Mouse (Mus musculus) midbrain, embryonic 11.5 days (tissue): Measurements from ENCODE around the gene 1110017D15Rik. TPM values are rescaled to one million over a fixed set of nuclear protein-coding genes. Genes with fewer than 3 reads are reported as not detected.

Experiments
- ATAC-seq: fragments of 200-750 bp; cut with Nextera tagmentation; 2 replicates; pipeline ENCODE4 v1.8.0; 2017; ENCODE audit warnings: moderate TSS enrichment, moderate library complexity; ENCODE audit not compliant: low FRiP score
- DNase-seq: peaks from one replicate; pipeline ENCODE4 v3.0.0; 2015; ENCODE audit warnings: low spot score; ENCODE audit errors: missing footprints
- H3K27ac ChIP-seq: fragments of 300-500 bp; sonication (generic); 2 replicates; pipeline ENCODE4 v1.5.1; 2014; ENCODE audit warnings: low read depth, low read length
- H3K27me3 ChIP-seq: fragments of 300-500 bp; sonication (generic); 2 replicates; pipeline ENCODE4 v1.6.1; 2014; ENCODE audit warnings: mild to moderate bottlenecking, low read length, moderate library complexity, mixed read lengths; ENCODE audit not compliant: control insufficient read depth, insufficient read depth
- H3K36me3 ChIP-seq: fragments of 300-500 bp; sonication (generic); 2 replicates; pipeline ENCODE4 v1.6.1; 2014; ENCODE audit warnings: mild to moderate bottlenecking, low read length, moderate library complexity, mixed read lengths; ENCODE audit not compliant: control insufficient read depth, insufficient read depth
- H3K4me1 ChIP-seq: fragments of 300-500 bp; sonication (generic); 2 replicates; pipeline ENCODE4 v1.6.1; 2014; ENCODE audit warnings: low read length; ENCODE audit not compliant: control insufficient read depth, insufficient read depth
- H3K4me2 ChIP-seq: fragments of 300-500 bp; sonication (generic); 2 replicates; pipeline ENCODE4 v1.6.1; 2014; ENCODE audit warnings: mild to moderate bottlenecking, moderate library complexity
- H3K4me3 ChIP-seq: fragments of 300-500 bp; sonication (generic); 2 replicates; pipeline ENCODE4 v1.5.1; 2014; ENCODE audit warnings: low read depth, low read length
- H3K9ac ChIP-seq: fragments of 300-500 bp; sonication (generic); 2 replicates; pipeline ENCODE4 v1.6.1; 2014; ENCODE audit warnings: low read length
- H3K9me3 ChIP-seq: fragments of 300-500 bp; sonication (generic); 2 replicates; pipeline ENCODE4 v1.6.1; 2016; ENCODE audit warnings: low read length; ENCODE audit not compliant: control insufficient read depth
- WGBS: fragments of 180-500 bp; shearing (Covaris S2); extraction: QIAGEN DNeasy Blood & Tissue Kit; methylation state at CpG from one replicate; pipeline ENCODE4 v1.1.7; 2014; 5-methylcytosine and 5-hydroxymethylcytosine counted together
- polyA plus RNA-seq: library from polyadenylated mRNA; unstranded; fragments of >200 nt; fragmentation: Nextera tagmentation; extraction: Ambion mirVana; gene quantifications from 2 replicates; pipeline ENCODE4 v1.2.1, GENCODE M21; 2014

Gene 1110017D15Rik
- polyA plus RNA-seq, 1 experiment from 2014 or later: 3.6 TPM

- H3K36me3 ChIP-seq: no peaks in the 10 kb centered on the region; the same call in 1 of the 2 replicates
- H3K27me3 ChIP-seq: no peaks in the 10 kb centered on the region
- no peaks in the 10 kb centered on the region for H3K9me3 ChIP-seq
- H3K9ac ChIP-seq: no peak overlapping the region
- DNase-seq: no peak
- 88% methylated on average over 8 of the region's 8 CpGs for WGBS
- ATAC-seq: no peak
- no peak overlapping the region for H3K27ac ChIP-seq
- H3K4me3 ChIP-seq: no peak overlapping the region
- no peaks in the 10 kb centered on the region for H3K4me1 ChIP-seq
- H3K4me2 ChIP-seq: no peak overlapping the region
Observed at GRCm38 (mm10) chr4:41480254-41480653, 36.9 kb downstream of the 1110017D15Rik start.

- WGBS: 77% methylated on average over 1 of the region's 1 CpGs
- Histone ChIP-seq H3K36me3 (no peaks in the 10 kb centered on the region; the same call in 1 of the 2 replicates), H3K4me3 (no peak overlapping the region), H3K27me3 (no peaks in the 10 kb centered on the region), H3K9me3 (no peaks in the 10 kb centered on the region), H3K4me2 (no peak overlapping the region), H3K27ac (no peak overlapping the region), H3K4me1 (no peaks in the 10 kb centered on the region), H3K9ac (no peak overlapping the region)
- no peak for ATAC-seq
- DNase-seq: no peak
Observed at GRCm38 (mm10) chr4:41479456-41479804, 37.7 kb downstream of the 1110017D15Rik start.

GRCm38 (mm10) chr4:41478751-41479455 is 38.2 kb downstream of the 1110017D15Rik start:
- peak; percentile 84 for DNase-seq
- Histone ChIP-seq H3K4me2 (no peak overlapping the region), H3K9ac (no peak overlapping the region), H3K4me3 (no peak overlapping the region), H3K36me3 (no peaks in the 10 kb centered on the region; the same call in 1 of the 2 replicates), H3K27me3 (no peaks in the 10 kb centered on the region), H3K4me1 (no peaks in the 10 kb centered on the region), H3K27ac (no peak overlapping the region), H3K9me3 (no peaks in the 10 kb centered on the region)
- 73% methylated on average over 4 of the region's 4 CpGs for WGBS
- no peak for ATAC-seq

- no peaks in the 10 kb centered on the region; the same call in 1 of the 2 replicates for H3K36me3 ChIP-seq
- no peaks in the 10 kb centered on the region for H3K9me3 ChIP-seq
- no peak overlapping the region for H3K4me3 ChIP-seq
- 91% methylated on average over 9 of the region's 9 CpGs for WGBS
- no peak overlapping the region for H3K4me2 ChIP-seq
- DNase-seq (no peak), ATAC-seq (no peak)
- H3K4me1 ChIP-seq: no peaks in the 10 kb centered on the region
- no peak overlapping the region for H3K27ac ChIP-seq
- no peak overlapping the region for H3K9ac ChIP-seq
- no peaks in the 10 kb centered on the region for H3K27me3 ChIP-seq
Observed at GRCm38 (mm10) chr4:41477648-41478160, 39.4 kb downstream of the 1110017D15Rik start.

- H3K9me3 ChIP-seq: no peaks in the 10 kb centered on the region
- DNase-seq: peak; percentile 71
- no peak overlapping the region for H3K4me3 ChIP-seq
- peaks cover 14% of the 10 kb centered on the region for H3K4me1 ChIP-seq
- WGBS: 82% methylated on average over 1 of the region's 1 CpGs
- no peak for ATAC-seq
- peak overlapping the region; percentile 55; the same call in 1 of the 2 replicates for H3K27ac ChIP-seq
- H3K27me3 ChIP-seq: no peaks in the 10 kb centered on the region
- no peak overlapping the region for H3K9ac ChIP-seq
- H3K36me3 ChIP-seq: no peaks in the 10 kb centered on the region
- H3K4me2 ChIP-seq: no peak overlapping the region
Observed at GRCm38 (mm10) chr4:41471384-41471689, 45.8 kb downstream of the 1110017D15Rik start.

- H3K4me1 ChIP-seq: peaks cover 14% of the 10 kb centered on the region
- no peak overlapping the region for H3K4me3 ChIP-seq
- no peak overlapping the region for H3K9ac ChIP-seq
- H3K27ac ChIP-seq: peak overlapping the region; percentile 55
- H3K9me3 ChIP-seq: no peaks in the 10 kb centered on the region
- DNase-seq (peak; percentile 88), ATAC-seq (peak; percentile 74)
- no peaks in the 10 kb centered on the region for H3K36me3 ChIP-seq
- WGBS: 26% methylated on average over 5 of the region's 5 CpGs
- H3K27me3 ChIP-seq: no peaks in the 10 kb centered on the region
- H3K4me2 ChIP-seq: no peak overlapping the region
Observed at GRCm38 (mm10) chr4:41470684-41471383, 46.3 kb downstream of the 1110017D15Rik start.

- WGBS: 63% methylated on average over 7 of the region's 7 CpGs
- ATAC-seq (no peak), DNase-seq (no peak)
- peak overlapping the region; percentile 37 for H3K27ac ChIP-seq
- peaks cover 17% of the 10 kb centered on the region for H3K4me1 ChIP-seq
- H3K4me2 ChIP-seq: no peak overlapping the region
- H3K4me3 ChIP-seq: no peak overlapping the region
- H3K36me3 ChIP-seq: no peaks in the 10 kb centered on the region
- no peak overlapping the region for H3K9ac ChIP-seq
- no peaks in the 10 kb centered on the region for H3K9me3 ChIP-seq
- H3K27me3 ChIP-seq: no peaks in the 10 kb centered on the region
Observed at GRCm38 (mm10) chr4:41470051-41470683, 47.0 kb downstream of the 1110017D15Rik start.

GRCm38 (mm10) chr4:41469199-41469598 is 47.9 kb downstream of the 1110017D15Rik start:
- H3K36me3 ChIP-seq: no peaks in the 10 kb centered on the region
- WGBS: 82% methylated on average over 10 of the region's 10 CpGs
- no peak overlapping the region for H3K9ac ChIP-seq
- no peak overlapping the region for H3K27ac ChIP-seq
- no peak overlapping the region for H3K4me3 ChIP-seq
- H3K4me2 ChIP-seq: no peak overlapping the region
- no peak for ATAC-seq
- no peaks in the 10 kb centered on the region for H3K27me3 ChIP-seq
- H3K4me1 ChIP-seq: peaks cover 17% of the 10 kb centered on the region
- peak; percentile 79 for DNase-seq
- H3K9me3 ChIP-seq: no peaks in the 10 kb centered on the region
